Mouse (Mus musculus): ENCODE results near the gene Frmpd4.

DNA sequence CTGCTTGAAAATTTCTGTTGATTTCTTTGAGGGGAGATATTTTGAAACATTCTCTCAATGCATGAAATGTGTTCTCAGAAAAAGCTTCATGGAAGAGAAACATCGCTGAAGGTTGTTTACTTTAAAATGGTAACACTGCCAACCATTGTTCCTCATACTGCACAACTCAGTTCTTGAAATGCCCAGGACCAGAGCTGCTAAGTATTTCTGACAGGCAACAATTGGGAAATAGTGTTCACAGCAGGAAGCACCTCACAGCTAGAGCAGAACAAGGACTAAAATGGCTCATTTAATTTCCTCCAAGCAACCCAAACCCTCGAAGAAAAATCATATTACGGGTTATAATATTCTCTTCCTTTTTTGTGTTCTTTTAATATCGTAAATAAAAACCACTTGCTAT is 1054.5 kb downstream of the Frmpd4 start:
- TF ChIP-seq CTCF (IDR thresholded peaks at IDR 0.05; ENCODE audit: extremely low read depth, insufficient read depth, insufficient read length, insufficient replicate concordance): no peak
- TF ChIP-seq POLR2A (IDR thresholded peaks at IDR 0.05; ENCODE audit: low read depth, low read length): no peak
